Mouse (Mus musculus) ES-E14 (cell line): Measurements from ENCODE around the gene Oas1g.
"Not testable (repeated sequence)": the region's sequence is repeated elsewhere in the genome, so short reads cannot be mapped to it uniquely, and the experiment has no call there.

ENCODE experiments used
- CHD2 ChIP-seq: IDR thresholded peaks from 2 replicates; pipeline ENCODE4 v1.6.1; 2014; ENCODE audit warnings: mild to moderate bottlenecking, low read depth, low read length, inconsistent platforms
- ZC3H11A ChIP-seq: IDR thresholded peaks from 2 replicates; pipeline ENCODE4 v1.6.1; 2012; ENCODE audit warnings: low read depth, mild to moderate bottlenecking, inconsistent platforms, low read length, borderline replicate concordance

- not testable (repeated sequence) for TF ChIP-seq CHD2, ZC3H11A
Measured at GRCm38 (mm10) chr5:120888294-120888815, 942 bp upstream of the Oas1g start.
